Mouse (Mus musculus) adrenal gland (tissue): ENCODE results near the gene Fam174b.

Source experiments
- intact Hi-C: fragments of 180-260 bp; cut with DNase I; formaldehyde crosslinking; loops from one replicate; pipeline ENCODE4 v1.15.1; 2025
- long read RNA-seq, 2 experiments: library from polyadenylated mRNA; unstranded; transcript quantifications; one replicate each; pipeline ENCODE4 v2.0.0; 2020; ENCODE audit warnings: borderline replicate concordance in 1 of 2; ENCODE audit not compliant: insufficient replicate concordance in 1 of 2

Fam174b gene
- long read RNA-seq, experiment 1, transcript Fam174b-201 (3 exons, 2,683 nt) = major isoform, 13 of 16 reads
- long read RNA-seq, experiment 1, partial matches to known transcripts = 0 of 16 reads
- long read RNA-seq, experiment 1, other reads (novel, unspliced or antisense) = 3 of 16 reads
- long read RNA-seq, experiment 2, transcript Fam174b-201 (3 exons, 2,683 nt) = major isoform, 8 of 8 reads
- long read RNA-seq, experiment 2, partial matches to known transcripts = 0 of 8 reads
- long read RNA-seq, experiment 2, other reads (novel, unspliced or antisense) = 0 of 8 reads

DNA sequence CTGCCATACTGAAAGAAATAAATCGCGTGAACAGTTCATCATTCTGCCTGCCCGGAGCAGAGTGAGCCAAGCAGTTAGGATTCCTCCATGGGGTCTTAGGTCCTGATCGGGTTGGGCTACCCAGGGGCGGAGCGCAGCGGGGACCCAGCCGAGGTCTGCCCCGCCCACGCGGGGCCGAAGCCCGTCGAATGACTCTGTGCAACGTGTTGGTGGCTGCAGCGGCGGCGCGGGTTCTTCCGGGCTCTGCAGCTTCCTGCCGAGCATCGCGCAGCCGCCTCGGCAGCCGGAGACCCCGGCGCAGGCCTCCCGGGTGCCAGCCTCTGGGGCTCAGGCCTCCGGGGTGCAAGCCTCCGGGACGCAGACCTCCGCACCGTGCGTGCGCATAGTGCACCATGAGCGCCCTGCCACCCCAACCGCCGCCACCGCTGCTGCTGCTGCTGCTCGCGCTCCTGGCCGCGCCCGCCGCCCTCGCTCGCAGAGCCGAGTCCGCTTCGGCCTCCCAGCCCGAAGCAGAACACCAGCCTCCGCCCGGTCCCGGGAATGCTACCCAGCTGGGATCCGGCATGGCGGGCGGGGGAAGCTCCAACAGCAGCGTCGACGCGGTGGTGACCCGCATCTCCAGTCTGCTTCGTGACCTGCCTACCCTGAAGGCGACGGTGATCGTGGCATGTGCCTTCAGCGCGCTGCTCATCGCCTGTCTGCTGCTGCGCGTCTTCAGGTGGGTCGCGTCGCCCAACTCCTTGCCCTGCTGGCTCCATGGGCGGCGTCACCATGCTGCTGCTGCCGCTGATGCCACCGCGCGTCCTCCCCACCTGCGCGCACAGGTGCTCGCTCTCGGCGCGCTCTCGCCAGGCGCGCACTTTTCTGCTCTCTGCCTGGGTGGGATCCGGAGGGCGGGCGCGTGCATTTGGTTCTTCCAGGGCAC is at the start of gene Fam174b:
Gene Fam174b (plus strand): TSS at position 192 of the 925 bp plus-strand sequence.
- intact Hi-C loops = loop anchor here (10.0 kb wide), 1 partner anchor 274 kb away; the partner anchor contains the start of gene St8sia2

DNA sequence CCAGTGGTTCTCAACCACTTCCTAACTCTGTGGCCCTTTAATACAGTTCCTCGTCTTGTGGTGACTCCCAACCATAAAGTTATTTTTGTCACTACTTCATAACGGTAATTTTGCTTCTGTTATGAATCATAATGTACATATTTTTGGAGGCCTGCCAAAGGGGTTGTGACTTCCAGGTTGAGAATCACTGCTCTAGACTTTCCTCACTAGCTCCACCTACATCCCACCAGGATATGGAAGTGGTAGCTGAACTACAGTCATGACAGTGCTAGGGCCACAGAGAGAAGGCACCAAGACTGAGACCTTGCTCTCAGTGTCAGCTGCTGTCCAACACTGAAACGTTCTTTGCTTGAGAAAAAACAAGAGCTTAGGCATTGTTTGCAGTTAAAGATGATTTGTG is 43.0 kb upstream of the Fam174b start:
- intact Hi-C loops = no loop called here

DNA sequence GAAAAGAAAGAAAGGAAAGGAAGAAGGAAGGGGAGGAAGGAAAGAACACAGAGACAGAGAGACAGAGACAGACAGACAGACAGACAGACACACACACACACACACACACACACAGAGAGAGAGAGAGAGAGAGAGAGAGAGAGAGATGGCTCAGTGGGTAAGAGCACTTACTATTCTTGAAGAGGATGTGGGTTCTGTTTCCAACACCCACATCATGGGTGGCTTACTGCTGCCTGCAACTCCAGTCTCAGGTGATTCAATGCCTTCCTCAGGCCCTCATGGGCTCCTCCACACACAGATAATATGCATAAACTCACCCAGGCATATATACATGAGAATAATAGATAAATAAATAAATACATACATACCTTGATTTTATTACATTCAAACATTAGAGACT is 35.8 kb upstream of the Fam174b start:
- intact Hi-C loops = no loop called here

DNA sequence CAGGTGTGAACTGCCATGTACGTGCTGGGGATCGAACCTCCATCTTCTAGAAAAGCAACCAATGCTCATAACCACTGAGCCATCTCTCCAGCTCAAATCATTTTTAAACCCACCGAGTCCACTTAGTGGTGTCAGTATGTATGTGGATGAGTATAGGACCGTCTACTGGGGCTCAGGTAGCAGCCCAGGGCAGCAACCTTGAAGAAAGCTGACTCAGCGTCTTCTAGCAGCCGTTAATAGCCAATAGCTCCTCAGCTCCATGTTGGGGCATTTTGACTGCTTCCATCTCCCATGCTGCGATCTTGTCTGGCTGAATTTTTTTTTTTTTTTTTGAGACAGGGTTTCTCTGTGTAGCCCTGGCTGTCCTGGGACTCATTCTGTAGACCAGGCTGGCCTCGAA is 26.6 kb upstream of the Fam174b start:
- intact Hi-C loops = no loop called here

DNA sequence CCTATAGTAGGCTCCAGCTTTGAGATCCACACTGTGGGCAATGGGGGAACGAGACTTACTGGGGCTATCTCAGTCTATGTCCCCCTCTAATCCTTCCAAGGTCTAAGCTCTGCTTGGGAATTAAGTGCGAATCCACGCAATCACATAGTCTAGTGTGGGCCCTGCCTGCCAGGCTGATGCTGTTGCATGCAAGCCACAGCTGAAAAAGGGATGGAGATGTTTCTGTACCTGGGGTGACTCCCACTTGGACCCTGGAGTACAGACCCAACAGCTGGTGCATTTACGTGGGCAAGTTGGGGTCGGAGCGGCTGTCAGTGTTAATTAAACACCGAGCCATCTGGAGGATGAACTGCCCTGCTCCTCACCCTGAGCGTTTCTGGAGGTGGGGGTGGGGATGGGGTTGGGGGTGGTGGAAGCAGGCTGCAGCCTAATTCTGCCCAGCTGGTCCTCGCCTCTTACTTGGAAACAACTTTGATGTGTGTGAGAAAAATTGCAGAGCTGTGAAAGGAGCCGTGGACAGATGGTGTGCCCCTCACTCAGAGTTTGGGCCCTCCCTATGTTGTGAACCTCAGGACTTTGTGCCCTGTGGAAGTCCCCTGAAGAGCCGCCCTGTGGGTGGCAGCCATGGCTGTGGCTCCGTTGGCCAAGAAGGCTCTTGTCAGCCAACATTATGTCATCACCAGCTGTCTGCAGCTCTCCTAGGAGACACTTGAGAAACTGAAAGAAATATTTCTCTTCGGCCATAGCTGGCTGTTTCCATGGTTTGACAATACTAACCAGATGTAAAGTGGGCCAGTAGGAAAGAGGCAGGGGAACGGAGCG is 24.0 kb upstream of the Fam174b start:
- intact Hi-C loops = no loop called here

DNA sequence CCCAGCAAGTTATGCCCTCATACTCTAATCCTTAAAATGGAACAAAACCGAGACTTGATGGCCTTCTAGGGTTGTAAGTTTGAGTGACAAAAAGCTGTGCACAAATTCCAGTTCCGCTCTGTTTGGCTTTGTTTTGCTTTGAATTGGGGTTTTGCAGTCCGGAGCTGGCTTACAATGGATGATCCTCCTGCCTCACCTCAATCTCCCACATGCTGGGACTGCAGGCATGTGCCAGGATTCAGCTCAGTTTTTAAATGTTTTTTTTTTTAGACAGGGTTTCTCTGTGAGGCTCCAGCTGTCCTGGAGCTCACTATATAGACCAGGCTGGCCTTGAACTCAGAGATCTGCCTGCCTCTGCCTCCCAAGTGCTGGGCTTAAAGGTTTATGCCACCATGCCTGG is 23.3 kb upstream of the Fam174b start:
- intact Hi-C loops = no loop called here

DNA sequence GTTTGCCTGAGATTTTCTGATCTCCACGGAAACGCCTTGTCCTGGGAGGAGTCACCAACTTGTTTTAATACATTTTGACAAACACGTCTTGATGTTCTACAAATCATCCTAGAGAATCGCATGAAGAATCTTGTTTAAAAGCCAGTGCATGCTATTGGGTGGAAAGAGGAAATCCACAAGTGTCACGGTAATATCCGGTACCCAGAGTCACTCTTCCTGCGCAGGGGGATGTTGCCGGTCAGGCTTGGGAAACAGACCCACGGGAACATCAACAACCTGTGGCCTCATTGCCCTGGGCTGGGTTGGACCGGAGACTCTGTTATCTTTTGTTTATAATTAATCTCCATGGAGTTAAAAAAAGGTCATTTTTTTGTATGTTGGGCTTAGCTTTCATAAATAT is 22.1 kb upstream of the Fam174b start:
- intact Hi-C loops = no loop called here

DNA sequence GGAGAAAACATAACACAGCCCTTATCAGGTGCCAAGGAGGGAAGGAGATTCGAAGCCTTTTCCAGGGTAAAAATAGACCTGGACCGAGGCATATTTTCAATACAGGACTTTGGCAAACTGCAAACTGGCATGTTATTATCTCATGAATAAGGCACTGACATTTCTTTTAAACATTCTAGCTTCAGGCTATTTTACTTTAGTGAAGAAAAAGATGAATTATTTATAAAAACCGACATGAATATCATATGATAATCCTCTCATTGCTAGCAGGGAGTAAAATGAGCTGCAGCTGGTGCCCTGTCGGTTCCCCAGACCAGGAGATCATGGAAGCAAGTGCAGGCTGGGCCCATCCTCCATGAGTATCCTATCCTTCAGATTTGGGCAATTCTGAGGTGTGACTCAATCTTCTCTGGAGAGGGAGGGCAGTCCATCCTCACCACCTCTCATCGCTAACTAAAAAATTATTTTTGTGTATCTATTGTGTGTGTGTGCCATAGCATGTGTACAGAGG is 21.6 kb upstream of the Fam174b start:
- intact Hi-C loops = no loop called here

DNA sequence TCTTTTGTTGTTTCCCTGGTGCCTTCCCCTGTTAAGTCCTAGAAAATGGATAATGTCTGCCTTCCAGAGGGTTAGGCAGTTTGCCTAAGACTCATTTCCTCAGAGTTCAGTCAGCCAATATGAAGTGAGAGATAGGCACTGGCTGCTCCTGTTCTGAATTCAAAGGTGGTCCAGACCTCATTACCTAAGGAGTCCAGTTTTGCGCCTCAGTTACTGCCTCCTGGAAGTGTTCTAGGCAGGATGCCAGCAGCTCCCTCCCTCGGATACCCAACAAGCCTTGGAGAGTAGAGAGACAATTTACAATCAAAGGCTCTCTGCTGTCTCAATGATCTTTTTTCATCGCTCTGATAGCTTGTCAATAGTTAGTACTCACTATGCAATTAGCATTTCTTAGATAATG is 19.1 kb upstream of the Fam174b start:
- intact Hi-C loops = no loop called here

DNA sequence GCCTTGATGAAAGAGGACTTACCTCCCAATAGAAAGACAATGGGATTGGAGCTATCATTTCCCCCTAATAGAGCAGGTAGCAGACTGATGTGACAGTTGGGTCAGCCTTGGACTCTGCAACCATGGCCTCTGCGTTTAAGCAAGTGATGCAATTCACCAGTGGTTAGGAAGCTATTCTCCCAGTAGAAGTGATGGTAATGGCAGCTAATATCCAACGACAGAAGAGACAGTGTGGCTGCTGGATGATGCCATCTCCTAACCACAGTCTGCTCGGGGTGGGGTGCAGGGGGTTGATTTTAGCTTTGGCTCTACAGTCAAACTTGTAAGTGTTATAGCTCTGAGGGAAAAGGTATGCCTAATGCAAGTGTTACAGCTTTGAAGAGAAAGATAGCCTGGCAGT is 18.3 kb upstream of the Fam174b start:
- intact Hi-C loops = no loop called here

DNA sequence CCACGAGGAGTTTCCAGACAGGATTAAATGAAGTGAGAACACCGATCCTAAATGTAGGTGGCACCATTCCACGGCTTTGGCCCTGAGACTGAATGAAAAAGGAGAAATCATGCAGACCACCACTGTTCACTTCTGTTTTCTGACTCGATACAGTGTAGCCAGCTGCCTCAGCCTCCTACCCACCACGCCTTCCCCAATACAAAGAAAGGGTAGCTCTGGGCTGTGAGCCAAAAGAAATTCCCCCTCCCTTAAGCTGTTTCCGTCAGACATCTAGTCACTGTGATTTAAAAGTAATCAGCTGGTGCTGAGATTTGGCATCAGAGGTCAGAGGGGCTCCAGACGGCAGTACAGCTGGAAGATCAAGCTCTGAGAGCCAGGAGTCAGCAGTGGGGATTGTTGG is 10.2 kb upstream of the Fam174b start:
- intact Hi-C loops = no loop called here

DNA sequence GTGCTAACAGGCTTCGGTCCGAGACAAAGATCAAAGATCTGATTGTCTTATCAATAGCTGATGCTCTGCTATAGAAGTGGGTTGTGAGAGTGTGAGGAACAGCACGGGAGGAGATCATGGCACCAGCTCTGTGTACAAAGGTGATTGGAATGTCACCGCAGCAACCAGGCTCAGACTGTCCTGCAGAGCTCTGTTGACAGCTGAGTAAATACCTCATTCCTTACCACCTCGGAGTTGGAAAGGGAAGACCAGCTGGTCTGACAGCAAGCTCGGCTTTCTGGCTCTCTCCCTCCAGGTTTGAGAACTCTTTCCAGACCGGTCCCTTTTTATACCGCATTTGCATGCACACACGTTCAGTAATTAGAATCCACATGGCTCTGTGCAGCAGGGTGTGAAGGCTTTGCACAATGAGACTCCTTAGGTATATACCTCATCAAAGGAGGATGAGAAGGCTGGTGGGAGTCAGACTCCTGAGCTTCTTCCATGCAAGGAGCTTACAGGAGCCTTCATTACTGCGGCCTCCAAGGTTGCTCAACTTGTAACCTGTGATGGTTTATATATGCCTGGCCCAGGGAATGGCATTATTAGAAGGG is 9.6 kb upstream of the Fam174b start:
- intact Hi-C loops = no loop called here

DNA sequence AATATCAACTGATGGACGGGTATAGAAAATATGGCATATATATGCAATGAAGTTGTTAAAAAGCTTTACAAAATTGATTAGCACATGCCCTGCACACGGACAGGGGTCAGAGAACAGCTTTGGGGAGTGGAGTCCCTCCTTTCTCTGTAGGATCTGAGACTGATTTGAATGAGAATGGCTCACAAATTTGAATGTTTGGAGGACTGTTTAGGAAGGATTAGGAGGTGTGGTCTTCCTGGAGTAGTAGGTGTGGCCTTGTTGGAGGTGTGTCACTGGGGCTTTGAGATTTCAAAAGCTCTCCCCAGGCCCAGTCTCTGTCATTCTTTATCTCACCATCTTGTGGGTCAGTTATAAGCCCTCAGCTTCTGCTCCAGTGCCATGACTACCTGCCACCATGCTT is 4.1 kb upstream of the Fam174b start:
- intact Hi-C loops = no loop called here

DNA sequence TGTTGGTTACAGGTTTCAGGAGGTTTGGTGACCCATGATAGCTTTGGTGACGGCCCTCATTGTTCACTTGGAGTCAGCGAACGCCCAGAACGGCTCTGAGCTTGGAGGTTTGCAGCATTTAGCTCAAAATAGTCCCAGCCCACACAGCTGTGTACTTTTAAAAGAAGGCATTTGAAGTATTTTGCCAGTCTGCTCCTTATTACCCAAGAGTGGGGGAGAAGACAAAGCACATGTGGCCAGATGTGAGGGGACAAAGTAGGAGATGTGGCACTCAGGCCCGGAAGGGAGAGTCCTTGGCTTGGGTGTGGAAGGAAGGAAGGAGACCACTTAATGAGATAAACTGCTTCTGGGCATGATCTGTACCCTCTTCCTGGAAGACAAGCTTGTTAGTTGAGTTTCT is 1.3 kb downstream of the Fam174b start:
- intact Hi-C loops = loop anchor here (10.0 kb wide), 1 partner anchor 273 kb away; the partner anchor contains the start of gene St8sia2

DNA sequence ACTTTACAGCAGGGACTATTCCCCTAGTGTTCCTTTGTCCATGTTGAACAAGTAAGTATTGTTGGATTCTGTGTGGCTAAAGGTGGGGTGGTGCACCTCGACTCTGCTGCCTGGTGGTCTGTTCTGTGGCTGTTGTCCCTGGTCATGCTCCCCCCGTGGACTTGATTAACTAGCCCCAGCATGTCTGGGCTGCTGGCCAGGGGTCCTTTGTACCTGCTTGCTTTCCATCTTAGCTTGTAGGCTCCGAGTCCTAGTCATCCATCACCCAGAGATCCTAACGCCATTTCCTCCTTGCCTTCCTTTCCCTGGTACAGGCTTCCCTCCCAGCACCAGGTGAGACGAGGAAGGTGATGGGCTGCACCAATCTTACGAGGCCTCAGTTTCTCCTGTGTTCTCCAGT is 1.7 kb downstream of the Fam174b start:
- intact Hi-C loops = loop anchor here (10.0 kb wide), 1 partner anchor 273 kb away; the partner anchor contains the start of gene St8sia2

DNA sequence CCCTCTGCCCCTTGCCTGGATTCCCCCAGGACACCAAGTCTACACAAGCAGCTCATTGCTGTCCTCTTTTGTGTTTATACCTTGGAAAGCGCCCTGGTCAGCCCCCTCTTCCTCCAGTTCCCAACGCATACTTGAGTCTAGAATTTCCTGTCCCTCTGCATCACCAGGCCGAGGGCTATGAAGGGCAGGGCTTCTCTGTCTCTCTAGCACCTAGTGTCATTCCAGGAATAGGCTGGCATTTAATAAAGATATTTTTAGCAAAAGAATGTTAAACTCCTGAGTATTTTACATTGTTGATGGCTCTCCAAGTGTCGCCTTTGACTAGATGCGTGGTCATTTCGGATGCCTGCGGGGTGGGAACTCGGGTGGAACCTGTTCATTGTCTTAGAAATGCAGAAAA is 3.0 kb downstream of the Fam174b start:
- intact Hi-C loops = loop anchor here (10.0 kb wide), 1 partner anchor 272 kb away; the partner anchor contains the start of gene St8sia2

DNA sequence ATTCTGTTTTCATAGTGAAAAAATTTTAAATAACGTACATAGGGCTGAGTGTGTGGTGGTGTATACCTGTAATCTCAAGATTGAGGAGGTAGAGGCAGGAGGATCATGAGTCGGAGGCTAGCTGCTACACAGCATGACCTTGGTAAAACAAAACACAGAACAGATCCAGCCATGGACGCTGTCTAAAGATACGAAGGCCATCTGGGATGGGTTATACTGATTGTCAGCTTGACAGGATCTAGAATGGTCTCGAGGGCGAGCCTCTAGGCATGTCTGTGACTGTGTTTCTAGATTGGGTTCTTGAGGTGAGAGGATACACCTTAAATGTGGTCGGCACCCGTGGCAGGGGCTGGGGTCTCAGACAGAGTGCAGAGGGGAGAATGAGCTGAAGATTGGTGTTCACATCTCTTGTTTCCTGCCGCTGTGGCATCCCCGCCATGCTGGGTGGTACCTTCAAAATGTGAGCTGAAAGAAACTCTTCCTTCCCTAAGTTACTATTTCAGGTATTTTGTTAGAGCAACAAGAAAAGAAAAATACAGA is 3.8 kb downstream of the Fam174b start:
- intact Hi-C loops = loop anchor here (10.0 kb wide), 1 partner anchor 271 kb away; the partner anchor contains the start of gene St8sia2

DNA sequence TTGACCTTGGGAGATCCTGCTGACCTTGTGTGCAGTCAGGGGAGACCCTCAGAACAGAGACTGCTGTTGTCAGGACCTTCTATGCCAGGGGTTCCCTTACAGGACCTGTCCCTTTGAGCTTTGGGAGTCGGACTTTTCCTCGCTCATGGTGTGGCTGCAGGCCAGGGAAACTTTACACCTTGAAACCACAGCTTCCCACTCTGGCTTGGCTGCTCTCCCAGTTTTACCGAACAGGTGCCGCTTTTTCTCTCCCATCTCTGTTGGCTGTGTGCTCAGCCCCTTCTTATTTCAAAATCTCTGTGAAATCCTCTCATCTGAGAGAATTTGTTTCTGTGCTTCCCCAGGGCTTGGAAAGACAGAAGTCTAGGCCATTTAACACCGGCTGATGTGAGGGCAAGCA is 5.8 kb downstream of the Fam174b start:
- intact Hi-C loops = loop anchor here (5.0 to 10.0 kb wide), 2 partner anchors 89 to 269 kb away; partner anchors contain the start of gene St8sia2

DNA sequence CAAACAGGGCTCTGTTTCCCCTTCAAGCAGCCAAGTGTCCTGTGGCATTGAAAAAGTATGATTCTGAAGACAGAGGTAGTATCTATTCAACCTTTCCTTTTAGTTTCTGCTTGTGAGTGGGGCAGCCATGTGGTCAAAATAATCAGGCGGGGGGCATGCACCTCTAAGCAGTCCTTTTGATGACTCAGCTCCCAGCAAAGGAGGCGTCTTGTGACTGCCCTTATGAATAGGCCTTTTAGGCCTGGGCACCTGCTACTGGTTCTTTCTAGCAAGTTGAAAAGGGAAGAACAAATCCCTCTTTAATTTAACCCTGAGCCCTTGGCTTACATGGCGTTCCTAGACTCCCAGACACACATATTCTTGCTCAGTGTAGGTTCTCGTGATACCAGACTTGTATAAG is 6.7 kb downstream of the Fam174b start:
- intact Hi-C loops = loop anchor here (5.0 to 10.0 kb wide), 2 partner anchors 90 to 268 kb away; partner anchors contain the start of gene St8sia2

DNA sequence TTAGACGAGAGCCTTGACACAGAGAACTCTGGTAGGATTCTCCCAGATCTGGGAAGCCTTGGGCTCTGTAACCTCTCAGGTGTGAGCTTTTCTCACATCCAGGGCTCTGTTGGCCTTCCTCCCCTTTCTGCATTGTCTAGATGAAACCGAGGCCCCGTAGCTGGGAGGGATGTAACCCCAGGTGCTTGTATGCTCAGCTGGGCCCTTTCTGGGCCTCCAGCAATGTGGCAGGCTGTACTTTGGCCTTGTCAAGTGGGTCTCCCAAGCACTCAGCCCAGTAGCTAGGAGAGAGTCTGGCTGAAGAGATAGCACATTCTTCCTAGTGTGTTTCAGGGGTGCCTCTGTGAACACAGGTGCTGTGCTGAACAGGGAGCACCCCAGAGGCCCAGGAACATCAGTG is 7.4 kb downstream of the Fam174b start:
- intact Hi-C loops = loop anchor here (5.0 to 10.0 kb wide), 2 partner anchors 90 to 267 kb away; partner anchors contain the start of gene St8sia2
